Mouse (Mus musculus) C2C12 (cell line): ENCODE measurements around the gene Prpf31.

Source experiments
- CEBPB ChIP-seq: IDR thresholded peaks from one replicate; pipeline ENCODE4 v1.6.1; 2011; ENCODE audit warnings: low read depth, mild to moderate bottlenecking, control low read depth, moderate library complexity
- CTCF ChIP-seq: IDR thresholded peaks from one replicate; pipeline ENCODE4 v1.5.1; 2011; ENCODE audit not compliant: control insufficient read depth, insufficient read depth, insufficient read length
- FOSL1 ChIP-seq: IDR thresholded peaks from one replicate; pipeline ENCODE4 v1.8.0; 2011; ENCODE audit warnings: mild to moderate bottlenecking, low read length; ENCODE audit not compliant: poor library complexity, insufficient read depth, severe bottlenecking

- TF ChIP-seq CTCF (no peak), CEBPB (no peak), FOSL1 (no peak)
Measured at GRCm38 (mm10) chr7:3630478-3630815, 662 bp downstream of the Prpf31 start.
